Comparison of ENCODE assay signal across 17 mouse cellular contexts in genomic region chr2:167459071-167459865, GRCm38 (mm10). TPM values are rescaled to one million over a fixed set of nuclear protein-coding genes. Genes with fewer than 3 reads are reported as not detected.
DNase-seq lines count a peak whose midpoint lies in the region; ATAC-seq lines count a peak whose summit lies in the region.
"Had no signal": no experiment of that assay in that cellular context is flagged by ENCODE, and none has a peak within 500 bp of the region (broad histone marks: within the 10 kb centered on the region; RNA-seq: fewer than 3 reads in every experiment).

No protein-coding gene starts in this region.

- intact Hi-C loops in left cerebral cortex, postnatal 4 days (cut with DNase I) = no loop called here

- DNase-seq in cerebellum, postnatal 4 days (ENCODE audit: low spot score in 2 of 2) = no peak
- DNase-seq in left cerebral cortex, postnatal 4 days = peak; percentile 60
- DNase-seq in left cerebral cortex, adult 18-20 months (ENCODE audit: low spot score in 2 of 2) = no peak
- peak; percentile 95 for DNase-seq in cerebellum, adult 9-10 months
- peak; percentile 77 to 80 for DNase-seq in cerebellum, postnatal 36 days
- no peak for DNase-seq in thymus, postnatal 10 days (ENCODE audit: low spot score in 2 of 2)
- no peak for DNase-seq in testis, postnatal 14 days (ENCODE audit: low spot score)
- DNase-seq: adrenal gland, adult 8-10 months; gastrocnemius, postnatal 10 days; kidney, adult 18-20 months; liver, postnatal 0 days; lung, postnatal 4 days; thymus, postnatal 25 days had no signal

- ATAC-seq in cerebellum, adult (ENCODE audit: insufficient number of reproducible peaks, low FRiP score, low TSS enrichment) = peak; percentile 64
- ATAC-seq: forebrain, embryonic 16.5 days; liver, embryonic 12.5 days; liver, postnatal 0 days; midbrain, embryonic 13.5 days had no signal

RNA-seq across cellular contexts. Expression of gene Rnf114, which starts 33.2 kb away (rescaled TPM):
- 10 to 100 TPM; 36.6 to 40.0 TPM for total RNA-seq in left cerebral cortex, postnatal 4 days (2021)
- 10 to 100 TPM; 57.9 to 58.9 TPM for total RNA-seq in left cerebral cortex, adult 18-20 months (2021)

RNA-seq across cellular contexts. Expression of gene Spata2, which starts 33.4 kb away (rescaled TPM):
- total RNA-seq in left cerebral cortex, postnatal 4 days (2021) = 10 to 100 TPM; 53.5 to 58.1 TPM
- total RNA-seq in left cerebral cortex, adult 18-20 months (2021) = 10 to 100 TPM; 76.0 to 84.0 TPM

RNA-seq across cellular contexts. Expression of gene Slc9a8, which starts 37.8 kb away (rescaled TPM):
- 10 to 100 TPM; 33.9 to 42.1 TPM for total RNA-seq in left cerebral cortex, postnatal 4 days (2021)
- total RNA-seq in left cerebral cortex, adult 18-20 months (2021) = 10 to 100 TPM; 26.2 to 32.4 TPM

Comparison
In these comparisons a context has a peak if more than half of its experiments do, and no peak if none do; other contexts are left out.
1. DNase-seq: peak in left cerebral cortex, postnatal 4 days (single experiment), cerebellum, adult 9-10 months (single experiment) and cerebellum, postnatal 36 days (2 of 2); none in cerebellum, postnatal 4 days (0 of 2), left cerebral cortex, adult 18-20 months (0 of 2), thymus, postnatal 10 days (0 of 2) and testis, postnatal 14 days (single experiment).